Mouse (Mus musculus) ovary, postnatal 10 days (tissue): ENCODE data around the gene Ube2c.

ENCODE experiments used
- DNase-seq: peaks from one replicate; pipeline ENCODE4 v3.0.0; 2022; ENCODE audit warnings: low spot score

The Ube2c gene

DNA sequence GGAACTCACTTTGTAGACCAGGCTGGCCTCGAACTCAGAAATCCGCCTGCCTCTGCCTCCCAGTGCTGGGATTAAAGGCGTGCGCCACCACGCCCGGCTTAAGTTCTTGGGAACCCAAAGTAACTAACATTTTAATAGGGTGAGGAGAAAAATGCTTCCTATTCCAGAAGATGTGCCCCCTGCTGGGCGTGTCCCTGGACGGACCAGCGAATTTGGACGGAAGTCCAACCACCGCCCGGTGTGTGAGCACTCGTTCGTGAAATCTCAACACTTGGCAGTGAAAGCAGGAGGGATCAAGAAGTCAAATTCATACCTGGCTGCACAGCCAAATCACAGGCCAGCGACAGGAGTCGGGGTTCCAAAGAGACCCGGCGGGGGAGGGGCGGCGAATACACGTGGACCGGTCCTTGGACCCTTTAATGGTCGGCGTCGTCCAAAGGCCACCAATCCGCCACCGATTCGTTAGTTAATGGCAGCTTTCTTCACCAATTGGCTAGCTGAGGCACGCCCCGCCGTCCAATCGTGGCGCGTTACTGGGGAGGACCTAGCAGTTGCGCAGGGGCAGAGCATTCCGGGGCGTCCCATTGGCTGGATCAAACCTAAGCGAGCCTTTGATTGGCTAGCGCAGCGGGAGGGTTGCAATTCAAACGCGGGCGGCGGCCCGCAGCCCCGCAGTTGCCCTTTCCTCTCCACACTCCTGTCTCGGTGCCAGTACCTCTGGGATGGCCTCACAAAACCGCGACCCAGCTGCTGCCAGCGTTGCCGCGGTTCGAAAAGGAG, at the start of gene Ube2c:
Ube2c (plus strand) TSS at position 641 of the 780 bp plus-strand sequence.
- peak; percentile 96 for DNase-seq

DNA sequence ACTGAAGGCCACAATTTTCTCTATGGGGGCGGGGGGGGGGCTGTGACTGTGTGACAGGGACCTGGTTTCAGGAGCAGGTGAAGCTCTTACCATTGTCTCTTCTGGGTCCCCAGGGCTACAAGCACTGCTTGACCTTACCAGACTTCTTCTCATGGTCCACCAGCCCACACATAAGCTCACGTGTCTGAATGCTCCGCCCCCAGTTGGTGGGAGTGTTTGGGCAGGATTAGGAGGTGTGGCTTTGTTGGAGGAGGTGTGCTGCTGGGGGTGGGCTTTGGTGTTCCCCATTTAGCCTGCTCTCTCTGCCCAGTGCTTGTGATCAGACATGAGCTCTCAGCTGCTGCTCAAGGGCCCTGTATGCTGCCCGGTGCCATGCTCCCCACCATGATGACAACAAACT, 46.4 kb upstream of the Ube2c start:
- DNase-seq, result no peak

DNA sequence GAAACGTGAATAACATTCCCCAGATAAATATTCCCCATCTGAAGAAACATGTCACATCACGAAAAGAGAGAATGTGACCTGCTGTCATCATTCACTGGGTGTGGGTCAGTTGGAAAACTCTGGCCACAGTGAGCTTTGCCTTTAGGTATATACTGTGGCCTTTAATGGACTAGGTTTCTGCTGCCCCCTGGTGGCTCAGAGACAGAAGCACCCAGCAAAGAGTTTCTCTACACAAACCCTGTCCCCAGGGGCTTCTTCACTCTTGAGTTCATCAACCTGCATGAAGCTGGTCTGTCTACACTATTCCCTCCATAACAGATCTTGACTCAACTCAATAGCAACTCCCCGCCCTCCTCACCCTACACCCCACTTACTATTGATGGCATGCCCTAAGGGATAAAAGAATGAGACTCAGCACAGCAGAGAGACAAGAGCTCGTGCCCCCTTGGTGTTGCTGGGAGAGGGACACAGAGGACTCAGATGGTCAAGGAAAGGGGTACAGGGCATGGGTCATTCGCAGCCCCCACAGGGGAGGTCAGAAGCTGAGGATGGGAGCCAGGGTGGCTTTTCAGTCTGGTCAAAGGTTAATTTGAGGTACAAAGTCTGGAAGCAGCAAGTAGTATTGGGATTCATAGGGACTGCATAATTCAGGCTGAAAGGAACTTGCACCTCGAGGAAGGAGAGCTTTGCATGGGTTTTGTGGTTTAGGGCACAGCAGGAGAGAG, 43.6 kb upstream of the Ube2c start:
- DNase-seq, result peak; percentile 26

DNA sequence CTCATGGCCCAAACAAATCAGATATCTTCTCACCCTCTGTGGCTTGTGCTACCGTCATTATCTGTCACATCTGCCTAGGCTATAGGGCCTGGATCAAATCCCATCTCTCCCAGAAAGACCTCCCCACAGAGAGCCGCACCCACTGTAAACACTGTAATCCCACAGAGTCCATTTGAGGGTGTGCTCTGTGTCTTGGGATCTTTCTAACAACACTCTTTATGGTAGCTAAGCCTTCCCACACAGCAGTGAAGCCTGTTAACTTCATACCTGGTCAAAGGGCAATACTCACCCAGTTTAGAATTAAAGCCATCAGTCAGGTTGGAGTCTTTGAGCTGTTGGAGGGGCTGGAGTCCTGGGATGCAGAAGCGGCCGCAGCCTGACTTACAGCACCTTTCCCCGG, 38.0 kb upstream of the Ube2c start:
- no peak for DNase-seq

DNA sequence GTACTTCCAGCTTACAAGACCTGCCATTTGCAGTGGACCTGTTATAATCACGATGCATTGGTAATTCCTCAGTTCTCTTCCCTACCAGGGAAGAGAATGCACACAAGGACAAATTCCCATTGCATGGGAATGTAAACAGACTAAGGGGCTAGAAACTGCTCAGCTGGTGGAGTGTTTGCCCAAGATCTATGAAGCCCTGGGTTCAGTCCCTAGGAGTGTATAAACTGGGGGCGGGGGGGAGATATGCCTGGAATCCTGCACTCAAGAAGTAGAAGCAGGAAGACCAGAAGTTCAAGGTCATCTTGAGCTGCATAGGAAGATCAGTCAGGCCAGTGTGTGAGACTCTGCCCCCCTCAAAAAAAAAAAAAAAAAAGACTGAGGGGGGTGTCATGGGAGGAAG, 36.4 kb upstream of the Ube2c start:
- no peak for DNase-seq

DNA sequence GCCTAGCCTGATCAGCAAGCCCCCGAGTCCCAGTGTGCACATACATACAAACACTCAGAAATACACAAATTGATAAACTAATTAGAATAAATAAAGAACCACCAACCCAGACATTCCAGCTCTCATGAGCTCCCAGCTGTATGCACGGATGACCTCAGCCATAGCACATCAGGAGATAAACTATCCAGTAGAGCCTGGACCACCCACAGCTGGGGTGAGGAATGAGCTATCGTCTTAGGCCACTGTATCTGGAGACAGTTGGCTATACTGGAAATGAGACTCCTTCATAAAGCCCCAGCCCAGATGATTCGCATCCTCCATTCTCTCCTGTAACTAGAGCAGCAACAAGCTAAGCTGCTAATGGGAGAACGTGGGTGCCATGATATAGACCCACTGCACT, 34.9 kb upstream of the Ube2c start:
- DNase-seq, result no peak

DNA sequence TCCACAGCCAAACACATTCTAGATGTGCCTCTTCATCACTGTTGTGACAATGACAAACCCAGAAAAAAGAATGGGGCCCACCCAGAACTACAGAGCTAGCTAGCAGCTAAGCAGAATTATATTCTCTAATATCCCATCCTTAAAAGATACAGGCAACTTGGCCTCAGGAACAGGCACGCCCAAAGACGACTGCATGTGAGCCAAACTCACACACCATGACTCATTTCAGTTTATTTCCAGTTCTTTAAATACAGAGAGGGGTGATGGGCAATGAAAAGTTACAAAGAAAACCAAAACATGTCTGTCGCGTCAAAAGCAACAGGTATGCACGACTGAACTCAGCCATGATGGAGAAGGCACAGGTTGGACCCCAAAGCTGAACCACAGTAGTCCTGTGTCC, 34.3 kb upstream of the Ube2c start:
- no peak for DNase-seq

DNA sequence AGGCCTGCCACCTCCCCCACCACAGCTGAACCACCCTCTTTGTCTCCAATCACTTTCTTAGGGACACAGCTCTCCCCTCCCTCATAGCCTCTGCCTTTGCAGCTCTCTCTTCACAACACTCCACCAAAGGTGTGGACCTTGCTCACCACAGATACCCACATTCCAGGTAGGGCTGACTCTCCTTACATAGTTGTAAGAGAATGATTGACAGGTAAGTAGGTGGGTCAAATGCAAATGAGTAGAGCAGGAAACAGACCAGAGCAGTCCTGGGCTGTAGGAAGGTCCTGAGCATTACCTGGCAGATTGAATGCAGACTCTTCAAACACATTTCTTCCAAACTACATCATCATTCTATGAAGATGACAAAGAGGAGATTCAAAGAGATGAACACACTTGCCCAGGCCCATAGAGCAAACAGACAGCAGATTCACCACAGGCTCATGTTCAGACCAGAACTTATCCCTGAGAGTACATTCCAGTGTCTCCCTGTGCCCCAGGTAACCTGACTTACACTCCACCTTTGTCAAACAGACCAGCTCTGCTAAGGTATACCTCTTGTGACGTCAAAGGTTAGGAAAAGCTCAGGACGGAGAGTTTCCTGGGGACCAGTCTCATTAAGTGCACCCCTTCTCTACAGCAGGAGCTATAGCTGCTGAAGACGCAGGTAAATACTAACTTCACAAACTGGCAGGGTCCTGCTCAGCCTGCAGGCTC, 32.2 kb upstream of the Ube2c start:
- DNase-seq, result no peak

DNA sequence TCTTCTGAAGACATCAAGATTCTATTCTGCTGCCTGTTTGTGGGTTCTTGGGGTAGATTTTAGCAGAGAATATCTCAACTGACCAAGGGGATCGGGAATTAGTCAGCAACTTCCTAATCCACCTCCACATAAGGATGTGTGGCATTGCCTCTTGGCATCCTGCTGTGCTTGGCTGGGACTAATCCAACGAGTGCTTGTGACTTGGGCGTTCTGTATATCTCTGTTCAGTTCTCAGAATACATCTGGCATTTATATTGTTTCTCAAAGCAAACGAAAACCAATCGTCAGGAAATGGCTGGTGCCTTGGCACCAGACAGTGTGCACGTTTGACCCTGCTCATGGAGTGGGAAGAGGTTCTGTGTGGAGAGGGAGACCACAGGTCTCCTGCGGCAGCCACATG, 29.8 kb upstream of the Ube2c start:
- DNase-seq, result no peak

DNA sequence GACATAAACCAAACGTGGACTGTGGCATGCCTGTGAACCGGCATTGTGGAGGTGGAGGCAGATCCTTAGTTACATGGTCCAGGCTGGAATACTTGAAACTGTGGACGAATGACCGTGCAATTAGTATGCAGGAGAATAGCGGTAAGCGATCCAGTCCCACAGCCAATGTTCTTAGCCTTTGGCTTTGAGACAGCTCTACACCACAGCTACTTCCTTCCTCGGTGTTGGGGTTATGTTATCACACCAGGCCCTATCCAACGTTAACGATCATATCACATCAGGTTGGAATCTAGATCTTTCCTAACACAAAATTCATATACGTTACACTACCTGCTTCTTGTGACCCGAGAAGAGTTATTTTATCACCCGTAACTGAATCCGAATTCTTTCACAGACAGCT, 24.7 kb upstream of the Ube2c start:
- no peak for DNase-seq

DNA sequence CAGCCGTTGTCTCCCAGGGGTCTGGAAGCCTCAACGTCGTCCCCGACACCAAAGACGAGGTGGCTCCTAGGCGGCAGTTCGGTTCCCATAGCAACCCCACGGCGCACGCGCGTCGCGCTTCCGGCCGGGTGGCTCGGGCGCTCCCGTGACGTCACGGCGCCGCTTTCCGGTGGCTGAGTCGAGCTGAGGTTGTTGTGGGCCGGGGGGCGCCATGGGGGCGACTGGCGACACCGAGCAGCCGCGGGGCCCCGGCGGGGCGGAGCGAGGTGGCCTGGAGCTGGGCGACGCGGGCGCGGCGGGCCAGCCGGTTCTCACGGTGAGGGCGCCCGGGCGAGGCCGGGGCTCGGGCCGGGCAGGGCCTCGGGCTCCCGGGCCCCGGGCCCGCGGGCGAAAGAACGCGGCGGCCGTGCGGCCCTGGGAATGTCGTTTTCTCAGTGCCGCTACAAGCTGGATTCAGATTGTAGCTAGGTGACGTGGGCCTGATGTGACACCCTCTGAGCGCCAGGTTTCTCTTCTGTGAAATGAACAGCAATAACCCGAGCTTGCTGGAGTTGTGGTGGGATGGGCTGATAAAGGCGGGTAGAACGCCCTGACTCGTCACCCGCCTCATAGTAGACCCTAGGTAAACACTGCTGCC, 23.7 kb upstream of the Ube2c start, which contains the start of the genes Wfdc3 and Dnttip1:
Wfdc3 (minus strand) TSS at position 89 of the 637 bp plus-strand sequence.
Dnttip1 (plus strand) TSS at position 141 of the 637 bp plus-strand sequence.
- DNase-seq, result peak; percentile 89

DNA sequence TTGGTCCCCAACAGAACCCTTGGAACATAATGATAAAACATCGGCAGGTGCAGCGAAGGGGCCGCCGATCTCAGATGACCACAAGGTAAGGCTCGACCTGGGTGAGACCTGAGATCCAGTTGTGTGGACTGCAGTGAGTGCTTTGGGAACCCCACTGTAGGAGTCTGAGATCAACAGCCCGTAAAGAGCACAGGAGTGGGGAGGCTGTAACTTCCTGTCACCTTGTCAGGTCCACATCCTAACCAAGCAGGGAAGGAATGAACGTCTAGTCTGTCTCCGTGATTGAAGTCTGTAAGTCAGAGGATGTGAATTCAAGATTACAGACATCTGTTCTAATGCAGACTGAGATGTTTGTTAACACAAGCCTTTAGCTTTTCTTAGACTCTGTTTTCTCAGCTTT, 23.0 kb upstream of the Ube2c start:
- no peak for DNase-seq

DNA sequence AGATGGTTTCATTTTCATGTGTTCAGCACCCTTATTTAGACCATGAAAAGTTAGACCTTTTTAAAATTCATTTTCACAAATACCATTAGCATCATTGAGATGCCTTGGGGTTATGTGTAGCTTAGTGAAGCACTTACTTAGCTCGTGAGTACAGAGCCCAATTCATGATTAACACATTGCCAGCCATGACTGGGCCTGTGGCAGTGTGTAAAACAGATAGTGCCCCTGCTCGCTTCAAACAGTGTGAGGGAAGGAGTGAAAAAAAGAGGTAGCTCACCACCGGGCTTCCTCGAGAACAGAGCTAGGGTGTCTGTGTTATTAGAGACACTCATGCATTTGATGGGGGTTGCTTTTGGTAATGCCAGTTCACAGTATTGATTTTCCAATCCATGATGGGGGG, 21.5 kb upstream of the Ube2c start:
- DNase-seq, result no peak

DNA sequence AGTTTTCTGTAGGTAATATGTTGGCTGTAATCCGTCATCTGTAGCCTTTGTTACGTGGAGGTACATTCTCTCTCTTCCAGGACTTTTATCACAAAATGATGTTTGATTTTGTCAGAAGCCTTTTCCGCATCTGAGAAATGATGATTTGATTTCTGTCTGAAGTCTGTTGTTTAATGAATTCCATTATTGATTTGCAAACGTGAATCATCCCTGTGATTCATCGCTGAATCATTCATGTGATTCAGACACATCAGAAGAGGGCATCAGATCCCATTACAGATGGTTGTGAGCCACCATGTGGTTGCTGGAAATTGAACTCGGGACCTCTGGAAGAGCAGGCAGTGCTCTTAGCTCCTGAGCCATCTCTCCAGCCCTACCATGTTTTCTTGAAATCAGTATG, 20.7 kb upstream of the Ube2c start:
- no peak for DNase-seq

DNA sequence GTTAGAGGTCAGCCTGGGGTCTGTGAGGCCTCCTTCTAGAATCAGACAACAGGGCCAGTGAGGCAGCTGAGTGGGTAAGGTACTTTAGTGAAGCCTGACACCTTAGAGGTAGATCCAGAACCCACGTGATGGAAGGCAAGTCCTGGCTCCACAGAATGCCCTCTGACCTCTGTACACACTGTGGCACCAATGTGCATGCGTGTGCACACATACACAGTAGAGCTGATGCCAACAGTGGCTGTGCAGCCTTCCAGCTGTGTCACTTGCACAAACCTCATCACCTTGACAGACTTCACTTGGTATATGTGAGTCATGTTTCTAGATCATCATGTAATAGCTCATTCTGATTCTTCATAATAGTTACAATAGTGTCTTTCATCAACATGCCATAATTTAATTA, 17.2 kb upstream of the Ube2c start:
- no peak for DNase-seq

DNA sequence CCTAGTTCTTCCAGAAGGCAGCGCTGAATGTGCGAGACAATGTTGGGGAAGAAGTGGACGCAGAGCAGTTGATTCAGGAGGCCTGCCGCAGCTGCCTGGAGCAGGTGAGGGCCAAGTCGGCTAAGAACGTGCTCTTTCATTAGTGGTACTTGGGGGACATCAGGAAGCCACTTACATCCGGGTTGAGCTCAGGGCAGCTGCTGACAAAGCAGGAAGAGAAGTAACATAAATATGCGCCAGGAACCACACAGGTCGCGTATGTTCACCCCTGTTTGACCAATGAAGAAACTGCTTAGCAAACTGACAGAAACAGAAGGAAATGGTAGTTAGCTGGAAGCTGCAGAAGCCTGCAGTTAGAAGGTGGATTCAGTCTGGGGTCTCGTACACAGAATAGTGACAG, 15.6 kb upstream of the Ube2c start:
- no peak for DNase-seq

DNA sequence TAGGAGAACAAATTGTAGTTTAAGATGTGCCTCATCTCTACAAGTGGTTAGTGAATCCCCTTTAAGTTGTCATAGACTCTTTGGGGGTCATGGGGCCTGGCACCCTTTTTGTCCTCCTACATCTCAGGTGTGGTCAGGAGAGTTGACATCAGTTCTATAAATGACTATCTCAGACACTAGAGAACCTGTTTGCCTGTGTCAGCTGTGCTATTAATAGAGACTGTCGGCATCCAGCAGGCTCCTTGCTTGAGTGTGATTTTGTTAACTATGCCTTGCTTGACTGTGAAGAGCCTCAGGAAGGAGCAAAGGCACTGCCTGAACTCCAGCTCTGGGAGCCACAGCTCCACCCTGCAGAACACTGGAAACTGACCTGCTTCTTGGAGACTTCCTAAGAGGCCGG, 14.9 kb upstream of the Ube2c start:
- DNase-seq, result no peak

DNA sequence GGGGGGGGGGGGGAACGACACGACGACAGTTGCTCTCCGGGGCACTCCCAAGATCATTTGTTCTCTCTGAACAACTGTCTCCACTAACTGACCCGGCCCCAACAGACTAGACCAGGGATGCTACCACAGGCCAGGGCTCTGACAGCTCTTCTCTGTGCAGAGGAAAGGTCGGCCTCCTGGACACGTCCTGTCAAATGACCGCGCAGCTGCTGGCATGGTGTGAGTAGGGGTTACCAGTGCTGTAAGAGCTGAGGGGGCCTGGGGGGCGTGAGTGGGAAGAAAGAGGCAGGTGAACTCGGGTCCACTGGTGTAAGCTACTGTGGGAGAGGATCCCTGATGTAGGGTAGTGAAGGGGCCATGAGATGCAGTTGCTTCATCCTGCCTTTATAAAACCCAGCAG, 11.9 kb upstream of the Ube2c start:
- no peak for DNase-seq

DNA sequence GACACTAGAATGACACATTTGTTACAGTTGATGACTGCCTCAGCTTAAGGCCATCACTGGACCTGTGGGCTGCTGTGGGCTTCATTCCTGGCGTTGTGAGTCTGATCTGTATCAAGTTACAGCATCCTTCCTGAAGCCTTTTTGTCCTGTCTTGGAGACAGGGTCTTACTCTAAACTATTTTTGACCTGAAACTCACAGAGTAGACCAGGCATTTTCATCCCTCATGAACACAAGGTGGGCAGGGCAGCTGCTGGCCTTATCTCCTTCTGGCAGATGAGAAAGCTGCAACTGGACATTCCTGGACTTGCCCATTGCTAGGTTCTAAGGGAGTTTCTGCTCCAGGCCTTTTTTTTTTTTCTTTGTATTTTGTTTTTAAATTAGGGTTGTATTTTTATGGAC, 11.0 kb upstream of the Ube2c start:
- no peak for DNase-seq

DNA sequence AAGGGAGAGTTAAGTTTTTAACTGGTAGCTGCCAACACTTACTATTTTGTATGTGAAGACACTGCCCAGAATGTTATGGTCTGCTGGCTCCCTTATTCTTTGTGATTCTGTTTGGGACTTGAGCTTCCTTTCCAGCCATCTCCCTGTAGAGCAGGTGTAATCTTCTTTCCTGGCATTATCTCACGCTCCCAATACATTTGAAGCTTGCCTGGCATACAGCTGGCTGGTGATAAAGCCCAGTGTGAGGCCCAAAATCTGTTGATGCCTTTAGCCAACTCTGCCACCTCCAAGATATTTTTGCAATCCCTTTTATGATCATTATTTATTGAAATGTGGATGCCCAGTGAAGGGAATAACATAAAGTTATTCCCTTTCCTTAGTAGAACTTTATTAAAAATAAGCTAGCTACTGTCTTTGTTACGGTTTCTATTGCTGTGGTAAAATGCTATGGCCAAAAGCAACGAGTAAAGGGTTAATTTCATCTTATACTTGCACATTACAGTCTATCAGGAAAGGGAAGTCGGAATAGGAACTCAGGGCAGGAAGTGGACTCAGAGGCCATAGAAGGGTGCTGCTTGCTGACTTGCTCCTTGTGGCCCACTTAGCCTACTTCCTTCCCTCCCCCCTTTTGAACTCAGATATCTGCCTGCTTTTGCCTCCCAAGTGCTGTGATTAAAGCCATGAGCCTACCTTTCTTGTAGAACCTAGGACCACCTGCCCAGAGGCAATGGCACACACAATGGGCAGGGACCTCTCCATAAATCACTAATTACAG, 9.5 kb upstream of the Ube2c start:
- DNase-seq, result no peak

DNA sequence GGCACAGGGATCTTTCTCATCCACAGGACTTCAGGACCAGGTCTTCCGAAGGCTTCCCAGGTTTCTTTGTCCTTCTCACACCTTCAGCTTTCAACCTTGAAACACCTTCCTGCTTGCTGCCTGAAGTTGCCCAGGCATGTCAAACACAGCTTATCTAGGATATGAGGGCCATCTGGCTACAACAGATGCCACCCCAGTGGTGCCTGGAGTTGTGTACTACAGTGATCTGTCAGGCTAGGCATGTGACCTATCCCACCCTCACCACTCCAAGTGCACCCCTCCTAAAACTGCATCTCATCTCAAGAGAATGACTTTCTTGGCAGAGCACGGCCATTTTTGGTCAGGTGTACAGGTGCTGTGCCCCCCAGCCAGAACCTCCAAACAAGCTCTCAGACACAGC, 8.2 kb upstream of the Ube2c start:
- no peak for DNase-seq

DNA sequence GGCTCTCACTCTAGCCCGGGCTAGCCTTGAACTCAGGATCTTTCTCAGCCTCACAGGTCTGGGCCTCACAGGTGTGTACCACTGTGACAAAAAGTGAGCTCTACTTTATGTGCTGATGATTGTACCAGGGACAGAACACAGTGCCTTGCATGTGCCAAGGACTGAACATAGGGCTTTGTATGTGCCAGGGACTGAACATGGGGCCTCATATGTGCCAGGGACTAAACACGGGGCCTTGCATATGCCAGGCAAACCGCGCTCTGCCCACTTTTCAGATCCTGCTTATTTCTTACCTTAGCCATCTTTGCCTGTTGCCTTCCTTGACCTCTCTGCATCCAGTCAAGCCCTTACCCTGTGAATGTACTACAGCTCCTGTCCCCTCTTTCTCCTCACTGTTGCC, 7.7 kb upstream of the Ube2c start:
- no peak for DNase-seq
